Mouse (Mus musculus): ENCODE data around the gene Zfp82.
"Not testable (repeated sequence)": the region's sequence is repeated elsewhere in the genome, so short reads cannot be mapped to it uniquely, and the experiment has no call there.

Gene Zfp82

DNA sequence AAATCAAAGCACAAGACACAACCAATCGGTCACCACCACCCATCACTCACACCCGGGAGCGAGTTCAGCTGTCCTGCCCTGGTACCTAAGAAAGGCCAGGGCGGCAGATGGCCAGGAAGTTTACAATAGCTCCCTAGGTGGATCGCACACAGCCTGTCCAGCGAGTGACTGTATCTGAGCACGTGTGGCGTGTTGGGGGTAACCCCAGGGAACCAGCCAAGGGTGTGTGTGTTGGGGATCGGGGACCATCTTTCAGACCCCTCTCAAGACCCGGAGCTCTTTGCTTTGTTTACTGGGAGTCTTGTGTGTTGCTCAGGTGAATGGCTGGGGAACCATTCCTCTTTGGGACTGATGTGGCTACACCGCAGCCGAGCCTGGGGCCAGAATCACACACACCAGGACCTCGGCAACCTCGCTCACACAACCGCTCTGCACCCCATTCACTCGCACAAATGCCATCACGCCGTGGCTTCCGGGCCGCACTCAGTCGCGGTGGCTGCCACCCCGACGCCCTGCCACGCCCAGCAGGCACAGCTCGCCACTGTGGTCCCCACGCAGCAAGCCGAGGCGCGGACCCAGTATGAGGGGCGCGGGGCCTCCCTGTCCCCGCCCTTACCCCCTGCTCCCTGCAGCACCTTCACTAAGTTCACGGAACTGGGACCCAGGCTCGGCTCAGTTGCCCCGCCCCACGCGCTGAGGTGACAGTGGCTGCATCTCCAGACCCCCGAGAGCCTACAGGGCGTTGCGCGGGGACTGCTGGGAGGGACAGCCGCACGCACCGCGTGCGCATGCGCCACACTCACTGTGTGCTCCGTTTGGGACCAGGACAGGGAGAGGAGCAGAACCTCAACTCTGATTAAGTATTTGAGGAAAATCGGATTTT, at the start of gene Zfp82:
Gene Zfp82 (minus strand): TSS at position 755 of the 883 bp plus-strand sequence.
- DNase-seq (ENCODE audit: low spot score in 2 of 2): peak; percentile 49 to 78

DNA sequence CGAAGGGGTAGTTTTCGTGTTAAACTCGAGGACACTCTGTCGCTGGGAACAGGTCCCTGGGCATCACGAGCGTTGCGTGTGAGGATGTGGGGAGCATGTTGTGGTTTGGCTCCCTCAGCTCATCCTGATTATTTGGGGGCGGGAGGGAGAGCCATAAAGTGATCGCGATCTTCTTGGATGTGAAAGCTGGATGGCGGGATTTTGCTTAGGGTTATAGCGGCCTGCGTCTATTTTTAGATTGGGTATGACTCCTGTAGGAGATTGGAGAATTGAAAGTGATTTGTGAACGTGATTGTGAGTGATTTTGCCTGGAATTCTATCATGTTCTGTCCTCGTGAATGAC, 49.5 kb upstream of the Zfp82 start:
- DNase-seq (ENCODE audit: low spot score in 2 of 2): no peak

GRCm38 (mm10) chr7:30121308-30122187, 48.8 kb upstream of the Zfp82 start, which contains the start of gene Zfp382:
TSS of gene Zfp382 (plus strand) at chr7:30121942.
- peak; percentile 83 to 88 for DNase-seq (ENCODE audit: low spot score in 2 of 2)

DNA sequence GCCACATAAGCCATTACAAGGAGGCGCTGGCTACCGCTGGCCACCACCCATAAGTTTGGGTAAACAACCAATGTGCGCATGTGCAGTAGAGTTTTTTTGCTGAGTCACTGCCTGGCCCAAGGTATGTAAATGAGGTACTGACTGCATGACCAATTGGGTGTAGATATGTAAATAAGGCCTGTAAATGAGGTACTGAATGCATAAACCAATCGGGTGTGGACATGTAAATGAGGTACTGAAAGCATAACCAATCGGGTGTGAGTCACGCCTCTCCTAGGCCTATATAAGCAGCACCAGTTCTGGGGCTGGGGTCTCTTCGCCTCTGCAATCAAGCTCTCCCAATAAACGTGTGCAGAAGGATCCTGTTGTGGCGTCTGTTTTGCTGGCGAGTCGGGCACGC, 45.2 kb upstream of the Zfp82 start:
- DNase-seq (ENCODE audit: low spot score in 2 of 2): not testable (repeated sequence)

GRCm38 (mm10) chr7:30116076-30116475, 43.4 kb upstream of the Zfp82 start:
- DNase-seq (ENCODE audit: low spot score in 2 of 2): no peak

- DNase-seq (ENCODE audit: low spot score in 2 of 2): peak; percentile 62 to 73
Observed at GRCm38 (mm10) chr7:30099297-30099696, 26.6 kb upstream of the Zfp82 start.

DNA sequence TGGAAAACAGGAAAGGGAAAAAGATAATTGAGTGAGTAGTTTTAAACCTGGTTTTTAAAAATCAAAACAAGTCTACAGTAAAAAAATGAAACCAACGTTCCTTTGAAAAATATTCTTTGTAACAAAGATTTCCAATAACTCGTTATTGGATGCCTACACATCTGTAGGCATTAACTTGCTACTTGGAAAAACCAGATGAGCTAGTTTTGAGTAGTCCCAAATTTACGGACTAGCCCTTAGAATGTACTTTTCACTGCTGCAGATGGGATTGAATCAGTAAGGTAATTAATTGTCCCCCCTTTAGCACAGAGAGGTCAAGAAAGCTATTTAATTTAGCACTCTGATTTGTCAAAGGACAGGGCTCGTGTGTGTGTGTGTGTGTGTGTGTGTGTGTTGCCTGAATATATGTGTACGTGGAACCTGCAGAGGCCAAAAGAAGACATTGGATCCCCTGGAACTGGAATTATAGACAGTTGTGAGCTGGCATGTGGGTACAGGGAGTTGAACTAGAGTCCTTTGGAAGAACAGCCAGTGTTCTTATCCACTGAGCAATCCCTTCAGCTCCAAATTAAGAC, 22.9 kb upstream of the Zfp82 start:
- DNase-seq (ENCODE audit: low spot score in 2 of 2): no peak

DNA sequence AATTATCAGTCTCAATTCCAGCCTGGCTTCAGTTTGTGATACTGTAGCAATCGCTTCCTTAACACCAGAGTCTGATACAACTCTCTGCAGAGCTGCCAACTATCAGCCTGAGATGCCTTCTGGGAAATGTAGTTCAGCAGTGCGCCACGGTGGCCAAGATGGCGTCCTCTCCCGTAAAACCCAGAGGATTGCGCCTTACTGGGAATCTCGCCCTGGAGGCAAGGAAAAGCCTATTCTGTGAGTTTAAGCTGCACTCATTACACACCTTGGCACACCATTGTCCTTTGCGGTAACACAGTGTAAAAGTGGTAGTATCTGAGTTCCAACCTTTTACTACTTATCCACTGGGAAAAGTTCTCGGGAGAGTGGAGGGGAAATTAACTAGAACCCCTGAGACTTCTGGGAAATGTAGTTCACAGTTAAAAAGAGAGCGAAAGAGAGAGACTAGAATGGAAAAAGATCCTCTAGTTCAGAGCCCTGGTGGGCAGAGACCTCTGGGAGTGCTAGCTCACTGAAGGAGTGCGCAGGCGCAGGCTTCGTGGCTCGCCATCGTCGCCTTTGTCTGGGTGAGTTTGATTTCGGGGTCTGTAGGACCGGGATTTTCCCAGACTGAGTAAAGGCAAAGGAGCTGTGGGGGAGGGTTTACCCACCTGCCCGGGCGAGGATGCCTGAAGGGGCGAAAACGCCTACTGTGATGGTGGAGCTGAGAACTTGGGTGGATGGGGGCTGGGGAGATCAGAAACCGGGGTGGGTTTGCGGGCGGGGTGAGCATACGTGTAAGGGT, 22.1 kb upstream of the Zfp82 start, which contains the start of gene Zfp260:
Gene Zfp260 (plus strand): TSS at position 132 of the 784 bp plus-strand sequence.
- DNase-seq (ENCODE audit: low spot score in 2 of 2): peak; percentile 85 to 87

DNA sequence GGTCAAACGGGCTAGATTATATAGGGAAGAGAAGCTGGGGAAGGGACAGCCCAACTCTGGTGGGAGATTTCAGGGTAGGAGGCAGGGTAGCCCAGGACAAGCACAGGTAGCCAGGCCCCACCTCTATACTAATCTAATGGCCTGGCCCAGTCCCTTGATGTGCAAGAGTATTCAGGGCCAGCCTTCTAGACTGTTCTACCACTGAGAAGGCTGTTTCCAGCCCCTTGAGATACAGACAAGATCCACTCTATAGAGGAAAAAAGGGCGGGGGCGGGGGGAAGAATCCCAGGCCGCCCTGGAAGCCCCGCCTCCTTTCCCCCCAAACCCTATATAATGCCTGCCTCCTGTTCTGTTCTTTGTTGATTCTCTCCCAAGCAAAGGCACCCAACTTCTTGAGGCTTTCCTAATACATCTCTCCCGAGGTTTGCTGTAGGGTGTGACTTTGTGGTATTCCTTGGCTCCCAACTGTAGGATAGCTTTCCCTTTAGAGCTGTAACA, 21.3 kb upstream of the Zfp82 start:
- no peak for DNase-seq (ENCODE audit: low spot score in 2 of 2)

DNA sequence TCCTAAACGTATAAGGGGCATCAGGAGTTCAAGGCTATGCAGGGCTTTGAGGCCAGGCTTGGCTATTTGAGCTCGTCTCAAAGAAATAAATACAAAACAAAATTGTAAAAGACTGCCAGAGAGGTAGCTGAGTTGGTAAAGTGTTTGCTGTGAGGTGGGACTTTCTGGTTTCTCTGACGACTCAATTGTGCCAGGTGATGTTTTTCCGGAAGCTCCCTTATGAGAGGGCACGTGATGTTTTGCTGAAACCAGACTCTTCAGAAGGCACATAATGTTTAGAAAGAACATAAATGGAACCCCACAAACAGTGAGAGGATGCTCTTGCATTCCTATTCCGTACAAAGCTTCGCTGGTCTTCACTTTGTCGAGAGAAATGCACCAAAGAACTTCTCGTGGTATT, 20.0 kb upstream of the Zfp82 start:
- DNase-seq (ENCODE audit: low spot score in 2 of 2): no peak

GRCm38 (mm10) chr7:30090970-30091585, 18.4 kb upstream of the Zfp82 start:
- DNase-seq (ENCODE audit: low spot score in 2 of 2): no peak

DNA sequence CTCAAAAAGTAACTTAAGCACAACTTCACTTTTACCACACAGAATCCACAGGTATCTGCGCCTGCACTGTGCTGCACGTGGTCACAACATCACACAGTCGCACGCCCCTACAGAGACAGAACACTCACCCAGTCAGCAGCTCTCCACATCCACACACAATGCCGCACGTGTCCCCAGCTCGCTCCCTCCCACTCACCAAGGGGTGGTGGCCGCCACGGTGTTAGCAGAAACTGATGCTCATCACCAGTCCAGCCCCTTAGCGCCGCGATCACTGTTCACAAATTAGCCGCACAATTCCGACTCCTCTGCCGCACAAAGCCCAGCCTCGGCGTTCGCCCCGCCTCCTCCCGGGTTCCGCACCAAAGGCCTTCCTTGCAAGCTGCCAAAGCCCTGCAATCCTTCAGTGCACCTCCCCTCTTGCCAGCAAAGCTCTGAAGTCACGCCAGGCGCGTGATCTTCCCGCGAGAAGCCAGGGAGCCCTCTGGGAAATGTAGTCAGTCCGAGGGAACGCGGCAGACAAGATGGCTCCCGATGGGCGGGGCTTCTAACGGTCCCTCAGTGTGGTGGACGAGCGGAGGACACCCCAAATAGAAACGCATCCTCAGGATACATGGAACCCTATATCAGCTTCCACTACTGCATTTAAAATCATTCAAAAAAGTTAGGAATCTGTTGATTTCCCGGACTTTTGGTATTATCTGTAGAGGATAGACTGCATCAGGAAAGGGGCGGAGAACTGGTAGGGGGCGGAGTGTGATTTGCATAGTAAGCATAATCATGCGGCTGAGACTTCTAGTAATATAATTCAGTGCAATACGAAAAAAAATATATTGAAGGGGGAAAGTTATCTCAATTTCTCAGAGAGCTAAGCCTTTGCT, 17.6 kb upstream of the Zfp82 start, which contains the start of the genes Gm26920 and Zfp566:
Gene Gm26920 (minus strand): TSS at position 319 of the 878 bp plus-strand sequence.
Gene Zfp566 (minus strand): TSS at position 436 of the 878 bp plus-strand sequence.
- DNase-seq (ENCODE audit: low spot score in 2 of 2): peak; percentile 93 to 94

DNA sequence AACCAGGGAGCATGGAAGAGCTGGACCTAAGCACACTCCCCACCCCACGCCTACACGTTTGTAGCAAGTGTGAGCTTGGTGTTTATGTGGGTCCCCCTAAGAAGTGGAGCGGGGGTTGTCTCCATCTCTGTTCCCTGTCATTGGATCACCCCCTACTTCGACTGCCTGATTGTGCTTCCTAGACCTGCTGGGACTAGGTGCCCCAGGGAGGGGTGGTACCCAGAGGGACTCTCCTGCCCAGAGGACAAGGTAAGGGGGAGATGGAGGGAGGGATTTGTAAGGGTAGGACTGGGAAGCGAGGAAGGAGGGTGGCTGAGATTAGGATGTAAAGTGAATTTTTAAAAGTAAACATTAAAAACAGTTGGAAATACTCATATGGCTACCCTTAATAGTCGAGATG, 16.7 kb upstream of the Zfp82 start:
- no peak for DNase-seq (ENCODE audit: low spot score in 2 of 2)

- DNase-seq (ENCODE audit: low spot score in 2 of 2): no peak
Observed at GRCm38 (mm10) chr7:30086524-30086923, 13.8 kb upstream of the Zfp82 start.

- DNase-seq (ENCODE audit: low spot score in 2 of 2): no peak
Observed at GRCm38 (mm10) chr7:30064622-30065021, 8.1 kb downstream of the Zfp82 start.

DNA sequence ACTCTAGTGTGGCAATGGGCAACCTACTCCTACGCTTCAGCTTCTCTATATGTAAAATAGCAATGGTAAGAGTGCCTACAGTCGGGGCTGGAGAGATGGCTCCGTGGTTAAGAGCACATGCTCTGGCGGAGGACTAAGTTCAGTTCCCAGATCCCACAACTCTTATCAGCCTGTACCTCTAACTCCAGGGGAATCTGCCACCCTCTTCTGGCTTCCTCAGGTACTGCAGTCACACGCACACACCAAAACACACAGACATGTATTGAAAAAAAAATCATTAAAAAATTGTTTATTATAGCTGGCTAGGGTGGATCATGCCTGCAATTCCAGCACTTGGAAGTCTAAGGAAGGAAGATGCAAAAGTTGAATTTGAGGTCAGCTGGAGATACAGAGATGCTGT, 10.2 kb downstream of the Zfp82 start:
- DNase-seq (ENCODE audit: low spot score in 2 of 2): no peak

GRCm38 (mm10) chr7:30060341-30060740, 12.4 kb downstream of the Zfp82 start:
- no peak for DNase-seq (ENCODE audit: low spot score in 2 of 2)

DNA sequence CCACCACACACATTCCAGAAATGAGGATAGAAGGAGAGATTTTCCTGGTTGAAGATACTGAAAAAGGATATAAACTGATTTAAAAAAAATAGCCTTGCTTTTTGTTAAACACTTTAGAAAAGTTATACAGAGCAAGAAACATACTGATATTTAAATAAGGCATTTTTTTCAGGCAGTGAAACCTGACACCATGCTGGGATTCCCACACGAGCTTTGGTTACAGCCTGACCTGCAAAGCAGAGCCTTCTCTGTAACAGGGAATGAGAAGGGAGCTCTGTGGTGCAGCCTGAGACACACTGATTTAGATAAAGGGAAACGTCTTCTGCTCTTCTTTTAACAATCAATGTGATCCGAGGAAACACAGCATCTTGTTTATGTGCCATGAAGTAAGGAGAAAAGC, 19.1 kb downstream of the Zfp82 start:
- no peak for DNase-seq (ENCODE audit: low spot score in 2 of 2)

DNA sequence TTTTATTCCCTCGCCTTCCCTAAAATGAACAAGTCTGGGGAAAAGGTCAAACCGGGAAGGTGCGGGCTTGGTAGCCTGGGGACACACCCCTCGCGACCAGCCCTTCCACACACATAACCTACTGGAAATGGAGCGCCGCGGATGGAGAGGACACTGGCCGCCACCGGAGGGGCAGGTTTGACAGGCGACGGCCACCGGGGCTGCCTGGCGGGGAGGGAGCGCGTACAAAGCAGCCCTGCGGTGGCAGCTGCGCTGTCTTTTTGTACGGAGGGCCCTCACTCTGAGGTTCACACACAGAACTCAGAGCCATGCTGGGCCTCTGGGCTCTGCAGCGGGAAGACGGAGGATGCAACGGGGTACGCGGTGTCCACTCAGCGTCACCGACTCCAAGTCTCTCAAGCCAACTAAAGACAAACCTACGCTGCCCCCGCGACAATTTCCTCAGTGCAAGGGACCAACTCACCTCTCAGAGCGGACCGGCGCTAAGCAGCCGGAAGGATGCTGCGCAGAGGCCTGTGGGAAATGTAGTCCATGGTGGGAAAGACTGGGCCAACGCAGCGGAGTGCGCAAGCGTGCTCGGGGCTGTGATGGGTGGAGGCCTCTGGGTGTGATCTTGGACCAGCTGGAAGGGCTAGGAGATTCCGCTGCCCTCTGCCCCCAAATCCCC, 21.7 kb downstream of the Zfp82 start, which contains the start of gene Zfp14:
Gene Zfp14 (minus strand): TSS at position 499 of the 667 bp plus-strand sequence.
- peak; percentile 77 to 88 for DNase-seq (ENCODE audit: low spot score in 2 of 2)

Data from frontal cortex, postnatal 10 days (tissue).